In genomic region chr2:59155428-59155827, GRCm38 (mm10) we compare ENCODE assay signal across 20 mouse cellular contexts.
"Had no signal": no experiment of that assay in that cellular context is flagged by ENCODE, and none has a peak within 500 bp of the region (broad histone marks: within the 10 kb centered on the region; RNA-seq: fewer than 3 reads in every experiment).

No protein-coding gene starts in this region.

- H3K36me3 ChIP-seq: limb, embryonic 12.5 days; limb, embryonic 15.5 days; midbrain, embryonic 10.5 days; midbrain, embryonic 13.5 days; neural tube, embryonic 12.5 days; neural tube, embryonic 15.5 days had no signal

- H3K4me3 ChIP-seq: layer of hippocampus, adult 2 months; limb, embryonic 12.5 days; limb, embryonic 15.5 days; megakaryocyte, embryonic 14.5 days; midbrain, embryonic 10.5 days; midbrain, embryonic 13.5 days; neural tube, embryonic 12.5 days; neural tube, embryonic 15.5 days had no signal

- DNase-seq: kidney, postnatal 25 days; layer of hippocampus, adult 9-11 months; liver, postnatal 0 days; lung, embryonic 14.5 days; right cerebral cortex, postnatal 25 days; thymus, adult 18-20 months; thymus, postnatal 36 days had no signal

- H3K4me1 ChIP-seq: limb, embryonic 12.5 days; neural tube, embryonic 12.5 days had no signal

- ATAC-seq: liver, postnatal 0 days; lung, postnatal 0 days; midbrain, embryonic 13.5 days; midbrain, embryonic 16.5 days had no signal

- H3K9me3 ChIP-seq: limb, embryonic 12.5 days; limb, embryonic 15.5 days; megakaryocyte, embryonic 14.5 days; midbrain, embryonic 10.5 days; midbrain, embryonic 13.5 days; neural tube, embryonic 12.5 days; neural tube, embryonic 15.5 days had no signal

- H3K4me2 ChIP-seq: limb, embryonic 12.5 days; limb, embryonic 15.5 days; liver, embryonic 11.5 days; lung, embryonic 14.5 days; midbrain, embryonic 13.5 days; neural tube, embryonic 12.5 days; neural tube, embryonic 15.5 days had no signal

- H3K27ac ChIP-seq: kidney, postnatal 0 days; layer of hippocampus, adult 2 months; limb, embryonic 12.5 days; limb, embryonic 15.5 days; liver, embryonic 14.5 days; midbrain, embryonic 10.5 days; midbrain, embryonic 13.5 days; neural tube, embryonic 12.5 days; neural tube, embryonic 15.5 days had no signal

- H3K9ac ChIP-seq: limb, embryonic 12.5 days; limb, embryonic 15.5 days; liver, embryonic 14.5 days; liver, postnatal 0 days; lung, embryonic 14.5 days; midbrain, embryonic 13.5 days; neural tube, embryonic 12.5 days; neural tube, embryonic 15.5 days had no signal

- H3K27me3 ChIP-seq: limb, embryonic 12.5 days; limb, embryonic 15.5 days; megakaryocyte, embryonic 14.5 days; midbrain, embryonic 13.5 days; neural tube, embryonic 12.5 days; neural tube, embryonic 15.5 days had no signal
